Comparison of ENCODE assay signal across 8 mouse cellular contexts in the genomic region with DNA sequence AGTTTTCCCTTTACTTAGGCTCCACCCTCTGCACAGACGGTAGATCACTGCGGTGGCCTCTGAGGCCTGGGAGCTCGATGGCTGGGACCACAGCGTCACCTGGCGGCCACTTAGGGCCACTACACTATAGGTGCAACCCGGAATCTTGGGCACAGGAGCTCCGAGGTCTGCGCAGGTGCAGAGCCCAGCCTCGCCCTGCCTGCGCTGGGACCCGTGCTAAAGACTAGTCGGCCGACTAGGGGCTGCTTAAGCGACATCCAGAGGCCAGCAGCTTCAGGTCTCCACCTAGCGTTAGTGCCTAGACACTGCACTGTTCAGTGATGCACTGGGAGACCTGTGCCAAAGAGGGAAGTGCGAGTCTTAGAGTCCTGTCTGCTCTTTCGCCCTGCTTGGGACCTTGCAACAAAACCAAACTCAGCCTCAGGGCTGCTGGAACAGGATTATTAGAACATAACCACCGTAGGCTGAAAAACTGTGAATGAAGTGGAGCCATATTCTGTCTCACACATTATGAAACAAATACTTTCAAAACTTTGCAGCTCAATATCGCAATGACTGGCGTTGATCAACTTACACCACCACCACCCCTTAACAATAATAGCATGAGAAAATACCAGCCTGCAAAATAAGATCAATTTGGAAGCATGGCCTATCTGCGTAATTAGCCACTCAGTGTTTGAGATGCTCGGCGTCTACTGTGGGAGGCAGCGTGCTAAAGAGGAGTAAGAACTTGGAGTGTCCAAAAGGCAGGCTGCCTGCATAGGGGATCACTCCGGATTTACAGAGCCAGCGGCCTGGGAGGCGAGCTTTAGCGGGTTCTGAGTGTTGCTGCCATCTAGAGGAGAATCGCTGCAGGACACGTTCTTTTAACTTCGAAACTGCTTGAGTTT. TPM values are rescaled to one million over a fixed set of nuclear protein-coding genes. Genes with fewer than 3 reads are reported as not detected.
DNase-seq lines count a peak whose midpoint lies in the region; ATAC-seq lines count a peak whose summit lies in the region.

No protein-coding gene starts in this region.

- H3K36me3 ChIP-seq in intestine, embryonic 15.5 days = no peaks in the 10 kb centered on the region

- intact Hi-C loops in left cerebral cortex, postnatal 25 days (cut with DNase I) = loop anchor here (5.0 kb wide), 3 partner anchors 54 to 239 kb away; partner anchors contain the start of gene Ptpre

- peaks cover 15% of the 10 kb centered on the region; the same call in 1 of the 2 replicates for H3K4me1 ChIP-seq in intestine, embryonic 15.5 days (replicated peaks)

- H3K9ac ChIP-seq in intestine, embryonic 15.5 days = no peak overlapping the region

- WGBS in intestine, embryonic 15.5 days = 21% methylated on average over 31 of the region's 31 CpGs

- DNase-seq in adrenal gland, adult 18-20 months (ENCODE audit: low spot score in 2 of 2) = peak; percentile 74 to 76
- DNase-seq in embryo, embryonic 11 days = peak; percentile 90
- peak; percentile 75 for DNase-seq in gastrocnemius, postnatal 25 days
- DNase-seq in left cerebral cortex, postnatal 25 days (ENCODE audit: low spot score in 2 of 2) = peak; percentile 78 to 90
- peak; percentile 68 for DNase-seq in mesoderm, embryonic 11.5 days (ENCODE audit: low read depth, low spot score)
- DNase-seq in right cerebral cortex, postnatal 36 days (ENCODE audit: low spot score in 2 of 2) = peak; percentile 64
- DNase-seq in urinary bladder, postnatal 4 days (ENCODE audit: low spot score in 2 of 2) = peak; percentile 80 to 81

- H3K27ac ChIP-seq in intestine, embryonic 15.5 days = 0 out of 2 replicates have a peak overlapping the region, but pooled peaks have one; percentile 5

- no peaks in the 10 kb centered on the region for H3K27me3 ChIP-seq in intestine, embryonic 15.5 days (replicated peaks)

- peak; percentile 98 for ATAC-seq in intestine, embryonic 15.5 days

- H3K4me2 ChIP-seq in intestine, embryonic 15.5 days (replicated peaks) = peak overlapping the region; percentile 61

- peak overlapping the region; percentile 16; the same call in 1 of the 2 replicates for H3K4me3 ChIP-seq in intestine, embryonic 15.5 days (replicated peaks)

- H3K9me3 ChIP-seq in intestine, embryonic 15.5 days = no peaks in the 10 kb centered on the region

RNA-seq across cellular contexts. Expression of gene Mki67, which starts 19.8 kb away (rescaled TPM):
- 1 to 10 TPM; 1.8 to 2.3 TPM for total RNA-seq in adrenal gland, adult 18-20 months (2021)
- total RNA-seq in gastrocnemius, postnatal 25 days (2021) = 1 to 10 TPM; 1.6 to 2.5 TPM
- polyA plus RNA-seq in intestine, embryonic 15.5 days (2015; fragmentation: Nextera tagmentation; extraction: Ambion mirVana) = 37.6 and 38.1 TPM in 2 replicates
- under 1 TPM; 0.66 to 0.80 TPM for total RNA-seq in left cerebral cortex, postnatal 25 days (2021)

Comparison
In these comparisons a context has a peak if more than half of its experiments do, and no peak if none do; other contexts are left out.
1. Peak in every context shown above with its lines: DNase-seq, ATAC-seq, H3K4me3 ChIP-seq and H3K27ac ChIP-seq.